In the genomic region with DNA sequence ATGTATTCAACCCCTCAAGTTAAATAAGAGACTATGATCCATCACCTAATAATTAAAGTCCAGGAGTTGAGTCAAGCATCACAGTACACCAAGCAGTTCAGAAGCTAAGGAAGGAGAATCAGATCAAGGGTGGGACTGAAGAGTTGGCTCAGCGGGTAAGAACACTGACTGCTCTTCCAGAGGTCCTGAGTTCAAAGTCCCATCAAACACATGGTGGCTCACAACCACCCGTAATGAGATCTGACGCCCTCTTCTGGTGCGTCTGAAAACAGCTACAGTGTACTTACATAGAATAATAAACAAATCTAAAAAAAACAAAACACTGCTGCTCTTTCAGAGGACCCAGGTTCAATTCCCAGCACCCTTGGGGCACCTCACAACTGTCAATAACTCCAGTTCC, we compare ENCODE assay signal across 19 mouse cellular contexts.
"Had no signal": no experiment of that assay in that cellular context is flagged by ENCODE, and none has a peak within 500 bp of the region (broad histone marks: within the 10 kb centered on the region; RNA-seq: fewer than 3 reads in every experiment).

No protein-coding gene starts in this region.

- H3K27me3 ChIP-seq: limb, embryonic 12.5 days; limb, embryonic 15.5 days; liver, embryonic 12.5 days; liver, embryonic 15.5 days; midbrain, embryonic 12.5 days; midbrain, embryonic 15.5 days; neural tube, embryonic 13.5 days; stomach, embryonic 15.5 days had no signal

- H3K27ac ChIP-seq: left cerebral cortex, adult 2 months; limb, embryonic 12.5 days; limb, embryonic 15.5 days; liver, embryonic 12.5 days; liver, embryonic 15.5 days; macrophage; midbrain, embryonic 12.5 days; midbrain, embryonic 15.5 days; neural tube, embryonic 13.5 days; stomach, embryonic 15.5 days had no signal

- H3K36me3 ChIP-seq: liver, embryonic 12.5 days; liver, embryonic 15.5 days; stomach, embryonic 15.5 days had no signal

- ATAC-seq: liver, embryonic 12.5 days; midbrain, embryonic 15.5 days had no signal

- H3K4me3 ChIP-seq: left cerebral cortex, adult 2 months; limb, embryonic 12.5 days; limb, embryonic 15.5 days; liver, embryonic 12.5 days; liver, embryonic 15.5 days; midbrain, embryonic 12.5 days; midbrain, embryonic 15.5 days; neural tube, embryonic 13.5 days; stomach, embryonic 15.5 days had no signal

- H3K9ac ChIP-seq: limb, embryonic 12.5 days; limb, embryonic 15.5 days; liver, embryonic 12.5 days; liver, embryonic 15.5 days; midbrain, embryonic 12.5 days; midbrain, embryonic 15.5 days; neural tube, embryonic 13.5 days; stomach, embryonic 15.5 days had no signal

- DNase-seq: kidney, adult 2 months; kidney, postnatal 14 days; kidney, postnatal 4 days; layer of hippocampus, adult 9-11 months; lung, adult 2 months; retina, postnatal 1 day; right cerebral cortex, postnatal 25 days; spleen, adult 18-20 months; thymus, postnatal 25 days had no signal

- H3K4me1 ChIP-seq: limb, embryonic 12.5 days; limb, embryonic 15.5 days; liver, embryonic 12.5 days; liver, embryonic 15.5 days; midbrain, embryonic 12.5 days; midbrain, embryonic 15.5 days; neural tube, embryonic 13.5 days; stomach, embryonic 15.5 days had no signal

- H3K9me3 ChIP-seq: limb, embryonic 12.5 days; limb, embryonic 15.5 days; liver, embryonic 12.5 days; liver, embryonic 15.5 days; midbrain, embryonic 12.5 days; midbrain, embryonic 15.5 days; neural tube, embryonic 13.5 days; stomach, embryonic 15.5 days had no signal

- H3K4me2 ChIP-seq: limb, embryonic 12.5 days; limb, embryonic 15.5 days; liver, embryonic 12.5 days; liver, embryonic 15.5 days; midbrain, embryonic 12.5 days; midbrain, embryonic 15.5 days; neural tube, embryonic 13.5 days; stomach, embryonic 15.5 days had no signal
